Mouse (Mus musculus) bone marrow macrophage, adult 2 months (primary cell): Measurements from ENCODE around the gene Kctd19.

Experiments used
- CTCF ChIP-seq: IDR thresholded peaks from 2 replicates; pipeline ENCODE4 v1.5.1; 2012; ENCODE audit warnings: low read depth, mild to moderate bottlenecking, low read length, moderate library complexity
- POLR2A ChIP-seq: IDR thresholded peaks from 2 replicates; pipeline ENCODE4 v1.6.1; 2012; ENCODE audit warnings: mild to moderate bottlenecking, low read depth, low read length, borderline replicate concordance

GRCm38 (mm10) chr8:105451903-105452603, 38.8 kb upstream of the Kctd19 start:
- TF ChIP-seq CTCF (no peak), POLR2A (no peak)
